Mouse (Mus musculus): ENCODE results near the gene Nfyc. TPM values are rescaled to one million over a fixed set of nuclear protein-coding genes. Genes with fewer than 3 reads are reported as not detected.

Nfyc gene
- polyA plus RNA-seq (2011; ENCODE audit: insufficient read depth, insufficient read length, low replicate concordance, missing spikeins), result 35.8 and 43.7 TPM in 2 replicates

DNA sequence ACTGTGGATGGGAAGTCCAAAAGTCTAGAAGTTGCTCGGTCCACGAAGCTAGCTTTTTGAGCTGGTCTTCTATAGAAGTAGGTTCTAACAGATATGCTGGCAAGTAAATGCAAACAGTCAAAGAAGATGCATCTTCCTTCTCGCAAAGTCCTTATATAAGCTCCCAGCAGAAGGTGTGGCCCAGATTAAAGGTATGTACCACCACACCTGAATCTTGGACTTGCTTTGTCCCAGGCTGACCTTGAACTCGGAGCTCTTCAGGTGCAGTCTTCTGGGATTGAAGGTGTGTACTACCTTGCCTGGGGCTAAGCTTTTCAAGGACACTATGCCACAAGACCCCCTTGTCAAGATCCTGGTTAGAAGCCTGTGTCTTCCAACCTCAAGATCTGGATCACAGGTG is at the start of gene Nfyc:
Gene Nfyc, minus strand, starts transcription at position 101 of the 400 bp plus-strand sequence.
- Histone ChIP-seq H3K4me3 (replicated peaks; ENCODE audit: control insufficient read depth, low read depth, low read length) (no peak within 1 kb of the TSS), H3K27ac (ENCODE audit: control insufficient read depth, insufficient read depth, low read depth, low read length, poor library complexity) (no peak within 1 kb of the TSS), H3K4me1 (ENCODE audit: control insufficient read depth, insufficient read depth, low read length) (peaks cover 1% of the 10 kb centered on the region; the same call in 1 of the 2 replicates)
- TF ChIP-seq POLR2A (IDR thresholded peaks at IDR 0.05; ENCODE audit: borderline replicate concordance, control insufficient read depth, low read depth, low read length) (no peak), CTCF (IDR thresholded peaks at IDR 0.05; ENCODE audit: control insufficient read depth, insufficient read depth, low read length) (no peak)
- 84% methylated on average over 4 of the region's 4 CpGs for WGBS

- Histone ChIP-seq H3K27ac (ENCODE audit: control insufficient read depth, insufficient read depth, low read depth, low read length, poor library complexity) (no peak overlapping the region), H3K4me1 (ENCODE audit: control insufficient read depth, insufficient read depth, low read length) (no peaks in the 10 kb centered on the region; the same call in 1 of the 2 replicates), H3K4me3 (replicated peaks; ENCODE audit: control insufficient read depth, low read depth, low read length) (no peak overlapping the region)
- TF ChIP-seq CTCF (IDR thresholded peaks at IDR 0.05; ENCODE audit: control insufficient read depth, insufficient read depth, low read length), result no peak
- 21% methylated on average over 6 of the region's 6 CpGs for WGBS
Observed at GRCm38 (mm10) chr4:120880731-120881432, 49.5 kb upstream of the Nfyc start.

DNA sequence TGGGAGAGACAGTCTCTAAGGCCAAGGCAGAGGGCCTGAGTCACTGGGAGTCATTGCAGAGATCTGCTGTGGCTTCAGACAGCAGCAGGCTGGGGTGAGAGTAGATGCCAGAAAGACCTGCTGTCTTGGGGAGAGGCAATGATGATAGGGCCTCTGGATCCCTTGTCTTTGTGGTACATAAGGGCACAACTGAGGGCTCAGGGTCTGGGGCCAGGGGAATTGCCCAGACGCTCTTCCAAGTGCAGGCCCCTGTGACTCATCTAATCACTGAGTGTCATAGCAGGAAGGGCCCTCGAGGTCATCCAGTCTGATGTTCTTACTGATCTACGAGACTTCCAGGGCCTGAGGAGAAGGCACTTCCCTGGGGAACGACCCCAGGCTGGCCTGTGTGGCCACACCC is 48.0 kb upstream of the Nfyc start:
- TF ChIP-seq POLR2A (IDR thresholded peaks at IDR 0.05; ENCODE audit: borderline replicate concordance, control insufficient read depth, low read depth, low read length) (no peak), CTCF (IDR thresholded peaks at IDR 0.05; ENCODE audit: control insufficient read depth, insufficient read depth, low read length) (no peak)

DNA sequence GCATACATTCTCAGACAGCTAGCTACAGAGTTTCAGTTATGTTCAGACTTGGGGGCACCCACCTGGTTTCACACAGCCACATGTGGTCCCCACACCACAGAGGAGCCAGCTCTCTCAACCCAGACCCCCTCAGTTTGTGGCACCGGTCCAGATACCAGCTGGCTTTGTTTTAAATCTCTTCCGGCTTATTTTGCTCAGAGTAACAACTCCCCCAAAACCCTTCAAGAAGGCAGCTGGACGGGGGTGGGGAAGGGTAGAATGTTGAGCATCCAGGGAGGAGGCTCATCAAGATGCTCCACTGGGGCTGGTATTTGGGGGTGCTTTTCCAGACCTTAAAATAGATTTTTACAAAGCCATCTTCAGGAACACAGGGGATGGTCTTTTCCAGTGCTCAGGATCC is 47.4 kb upstream of the Nfyc start:
- TF ChIP-seq POLR2A (IDR thresholded peaks at IDR 0.05; ENCODE audit: borderline replicate concordance, control insufficient read depth, low read depth, low read length), result no peak
- TF ChIP-seq CTCF (IDR thresholded peaks at IDR 0.05; ENCODE audit: control insufficient read depth, insufficient read depth, low read length), result no peak
- H3K4me1 ChIP-seq (ENCODE audit: control insufficient read depth, insufficient read depth, low read length), result no peaks in the 10 kb centered on the region; the same call in 1 of the 2 replicates

More for the DNA sequence above, 48.0 kb upstream of the Nfyc start:
- 65% methylated on average over 4 of the region's 4 CpGs for WGBS
- Histone ChIP-seq H3K27ac (ENCODE audit: control insufficient read depth, insufficient read depth, low read depth, low read length, poor library complexity) (no peak overlapping the region), H3K4me1 (ENCODE audit: control insufficient read depth, insufficient read depth, low read length) (no peaks in the 10 kb centered on the region; the same call in 1 of the 2 replicates), H3K4me3 (replicated peaks; ENCODE audit: control insufficient read depth, low read depth, low read length) (no peak overlapping the region)

DNA sequence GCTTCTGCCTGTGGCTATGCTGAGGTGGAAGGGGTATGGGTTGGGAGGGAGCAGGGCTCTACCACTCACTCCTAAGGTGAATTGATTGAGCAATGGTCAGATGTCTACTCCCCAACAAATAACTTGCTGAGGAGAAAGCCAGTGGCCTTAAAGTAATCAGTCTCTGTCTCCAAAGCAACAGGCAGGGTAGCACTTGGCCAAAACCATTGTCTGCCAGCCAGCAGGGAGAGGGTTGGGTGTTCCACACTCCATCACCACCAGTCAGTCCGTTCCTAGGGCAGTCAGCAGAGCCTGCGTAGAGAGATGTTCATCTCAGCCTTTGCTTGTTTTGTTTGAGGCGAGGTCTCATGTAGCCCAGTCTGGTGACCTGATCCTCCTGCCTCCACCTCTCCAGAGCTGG is 44.6 kb upstream of the Nfyc start:
- 88% methylated on average over 3 of the region's 3 CpGs for WGBS
- Histone ChIP-seq H3K27ac (ENCODE audit: control insufficient read depth, insufficient read depth, low read depth, low read length, poor library complexity) (no peak overlapping the region), H3K4me1 (ENCODE audit: control insufficient read depth, insufficient read depth, low read length) (no peaks in the 10 kb centered on the region), H3K4me3 (replicated peaks; ENCODE audit: control insufficient read depth, low read depth, low read length) (no peak overlapping the region)
- no peak for TF ChIP-seq POLR2A (IDR thresholded peaks at IDR 0.05; ENCODE audit: borderline replicate concordance, control insufficient read depth, low read depth, low read length)
- no peak for TF ChIP-seq CTCF (IDR thresholded peaks at IDR 0.05; ENCODE audit: control insufficient read depth, insufficient read depth, low read length)

More for the DNA sequence above, 47.4 kb upstream of the Nfyc start:
- no peak overlapping the region for H3K4me3 ChIP-seq (replicated peaks; ENCODE audit: control insufficient read depth, low read depth, low read length)
- H3K27ac ChIP-seq (ENCODE audit: control insufficient read depth, insufficient read depth, low read depth, low read length, poor library complexity), result no peak overlapping the region
- WGBS, result 87% methylated on average over 3 of the region's 3 CpGs

- no peaks in the 10 kb centered on the region for H3K4me1 ChIP-seq (ENCODE audit: control insufficient read depth, insufficient read depth, low read length)
- no peak overlapping the region for H3K27ac ChIP-seq (ENCODE audit: control insufficient read depth, insufficient read depth, low read depth, low read length, poor library complexity)
- TF ChIP-seq CTCF (IDR thresholded peaks at IDR 0.05; ENCODE audit: control insufficient read depth, insufficient read depth, low read length), result no peak
- no peak for TF ChIP-seq POLR2A (IDR thresholded peaks at IDR 0.05; ENCODE audit: borderline replicate concordance, control insufficient read depth, low read depth, low read length)
- 49% methylated on average over 7 of the region's 7 CpGs for WGBS
- no peak overlapping the region for H3K4me3 ChIP-seq (replicated peaks; ENCODE audit: control insufficient read depth, low read depth, low read length)
Observed at GRCm38 (mm10) chr4:120870262-120870748, 38.9 kb upstream of the Nfyc start.

DNA sequence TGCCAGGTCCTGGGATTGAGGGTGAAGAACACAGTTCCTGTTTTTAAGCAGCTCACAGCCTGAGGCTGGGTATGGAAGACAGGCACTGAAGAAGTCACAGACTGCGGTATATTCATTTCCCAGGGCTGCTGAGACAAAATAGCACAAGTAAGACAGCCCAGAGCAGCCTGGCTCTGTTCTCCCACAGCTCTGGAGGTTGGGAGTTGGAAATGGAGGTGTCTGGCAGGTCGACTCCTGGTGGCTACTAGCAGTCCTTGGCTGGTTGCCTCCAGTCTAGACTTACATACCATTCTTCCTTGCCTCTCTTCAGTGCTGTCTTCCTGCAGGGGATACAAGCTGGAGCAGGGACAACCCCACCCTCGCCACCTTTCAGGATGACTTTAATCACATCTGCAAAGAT is 37.6 kb upstream of the Nfyc start:
- no peak for TF ChIP-seq POLR2A (IDR thresholded peaks at IDR 0.05; ENCODE audit: borderline replicate concordance, control insufficient read depth, low read depth, low read length)
- TF ChIP-seq CTCF (IDR thresholded peaks at IDR 0.05; ENCODE audit: control insufficient read depth, insufficient read depth, low read length), result no peak
- Histone ChIP-seq H3K4me3 (replicated peaks; ENCODE audit: control insufficient read depth, low read depth, low read length) (no peak overlapping the region), H3K27ac (ENCODE audit: control insufficient read depth, insufficient read depth, low read depth, low read length, poor library complexity) (no peak overlapping the region), H3K4me1 (ENCODE audit: control insufficient read depth, insufficient read depth, low read length) (no peaks in the 10 kb centered on the region)
- WGBS, result 65% methylated on average over 3 of the region's 3 CpGs

GRCm38 (mm10) chr4:120868246-120868645 is 36.9 kb upstream of the Nfyc start:
- TF ChIP-seq POLR2A (IDR thresholded peaks at IDR 0.05; ENCODE audit: borderline replicate concordance, control insufficient read depth, low read depth, low read length) (no peak), CTCF (IDR thresholded peaks at IDR 0.05; ENCODE audit: control insufficient read depth, insufficient read depth, low read length) (no peak)
- Histone ChIP-seq H3K4me1 (ENCODE audit: control insufficient read depth, insufficient read depth, low read length) (no peaks in the 10 kb centered on the region), H3K4me3 (replicated peaks; ENCODE audit: control insufficient read depth, low read depth, low read length) (no peak overlapping the region), H3K27ac (ENCODE audit: control insufficient read depth, insufficient read depth, low read depth, low read length, poor library complexity) (no peak overlapping the region)
- 70% methylated on average over 5 of the region's 5 CpGs for WGBS

Measured in bone marrow, adult 2 months (tissue).